Mouse (Mus musculus) forebrain, embryonic 12.5 days (tissue): ENCODE measurements around the gene Ccdc60. TPM values are rescaled to one million over a fixed set of nuclear protein-coding genes. Genes with fewer than 3 reads are reported as not detected.

ENCODE experiments used
- ATAC-seq: fragments of 200-750 bp; cut with Nextera tagmentation; 2 replicates; pipeline ENCODE4 v1.8.0; 2017; ENCODE audit warnings: moderate TSS enrichment; ENCODE audit not compliant: low FRiP score
- H3K27ac ChIP-seq: fragments of 300-500 bp; sonication (generic); 2 replicates; pipeline ENCODE4 v1.5.1; 2016; ENCODE audit warnings: mild to moderate bottlenecking
- H3K27me3 ChIP-seq: fragments of 300-500 bp; sonication (generic); 2 replicates; pipeline ENCODE4 v1.6.1; 2016; ENCODE audit warnings: mild to moderate bottlenecking
- H3K36me3 ChIP-seq: fragments of 300-500 bp; sonication (generic); replicated peaks from 2 replicates; pipeline ENCODE4 v1.6.1; 2016; ENCODE audit warnings: mild to moderate bottlenecking
- H3K4me1 ChIP-seq: fragments of 300-500 bp; sonication (generic); 2 replicates; pipeline ENCODE4 v1.6.1; 2016
- H3K4me2 ChIP-seq: fragments of 300-500 bp; sonication (generic); 2 replicates; pipeline ENCODE4 v1.6.1; 2016; ENCODE audit warnings: mild to moderate bottlenecking, moderate library complexity
- H3K4me3 ChIP-seq: fragments of 300-500 bp; sonication (generic); replicated peaks from 2 replicates; pipeline ENCODE4 v1.5.1; 2016; ENCODE audit warnings: mild to moderate bottlenecking
- H3K9ac ChIP-seq: fragments of 300-500 bp; sonication (generic); 2 replicates; pipeline ENCODE4 v1.6.1; 2016; ENCODE audit warnings: mild to moderate bottlenecking
- H3K9me3 ChIP-seq: fragments of 300-500 bp; sonication (generic); 2 replicates; pipeline ENCODE4 v1.6.1; 2016
- WGBS: fragments of 180-500 bp; shearing (Covaris S2); methylation state at CpG from one replicate; pipeline ENCODE4 v1.1.7; 2016; 5-methylcytosine and 5-hydroxymethylcytosine counted together
- polyA plus RNA-seq: library from polyadenylated mRNA; unstranded; fragments of >200 nt; fragmentation: Nextera tagmentation; extraction: Ambion mirVana; gene quantifications from 2 replicates; pipeline ENCODE4 v1.2.1, GENCODE M21; 2016

The Ccdc60 gene
- polyA plus RNA-seq, 1 experiment from 2014 or later, result 1.2 TPM

DNA sequence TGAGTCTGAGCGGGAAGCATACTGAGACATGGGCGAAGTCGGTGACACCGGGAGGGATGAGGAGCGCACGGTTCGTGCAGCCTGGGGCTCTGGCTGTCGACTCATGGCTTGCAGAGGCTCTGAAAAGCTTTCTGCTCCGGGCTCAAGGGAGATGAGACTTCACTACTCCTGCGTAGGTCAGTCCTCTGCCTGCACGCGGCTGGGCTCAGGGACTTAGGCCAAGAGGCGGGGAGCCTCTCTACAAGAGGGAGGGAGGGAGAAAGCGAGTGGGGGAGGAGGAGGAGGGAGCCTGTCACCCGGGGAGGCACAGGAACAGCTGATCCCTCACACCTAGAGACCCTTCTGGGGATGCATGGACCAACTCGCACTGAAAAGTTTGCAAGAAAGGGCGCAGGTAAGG lies 205.7 kb downstream of the Ccdc60 start, which contains the start of gene Tmem233:
Tmem233 (minus strand) TSS at position 164 of the 400 bp plus-strand sequence.
- no peaks in the 10 kb centered on the region for H3K9me3 ChIP-seq
- H3K36me3 ChIP-seq, result no peaks in the 10 kb centered on the region
- no peak within 1 kb of the TSS for H3K4me2 ChIP-seq
- no peak within 1 kb of the TSS for H3K27ac ChIP-seq
- H3K4me1 ChIP-seq, result peaks cover 3% of the 10 kb centered on the region; the same call in 1 of the 2 replicates
- ATAC-seq, result no peak
- H3K9ac ChIP-seq, result no peak within 1 kb of the TSS
- no peak within 1 kb of the TSS for H3K4me3 ChIP-seq
- WGBS, result 10% methylated on average over 17 of the region's 17 CpGs
- H3K27me3 ChIP-seq, result peaks cover 29% of the 10 kb centered on the region

GRCm38 (mm10) chr5:116082241-116082900 lies 206.4 kb downstream of the Ccdc60 start:
- no peak overlapping the region for H3K27ac ChIP-seq

GRCm38 (mm10) chr5:116081616-116082015 lies 207.2 kb downstream of the Ccdc60 start:
- WGBS, result 77% methylated on average over 7 of the region's 7 CpGs
- no peaks in the 10 kb centered on the region for H3K9me3 ChIP-seq
- H3K27me3 ChIP-seq, result peaks cover 29% of the 10 kb centered on the region
- H3K36me3 ChIP-seq, result no peaks in the 10 kb centered on the region
- peaks cover 3% of the 10 kb centered on the region; the same call in 1 of the 2 replicates for H3K4me1 ChIP-seq
- no peak overlapping the region for H3K27ac ChIP-seq
- no peak overlapping the region for H3K4me2 ChIP-seq
- H3K4me3 ChIP-seq, result no peak overlapping the region
- ATAC-seq, result no peak
- no peak overlapping the region for H3K9ac ChIP-seq

More at GRCm38 (mm10) chr5:116082241-116082900, 206.4 kb downstream of the Ccdc60 start:
- Histone ChIP-seq H3K4me1 (peaks cover 3% of the 10 kb centered on the region; the same call in 1 of the 2 replicates), H3K36me3 (no peaks in the 10 kb centered on the region), H3K9me3 (no peaks in the 10 kb centered on the region), H3K4me3 (no peak overlapping the region), H3K27me3 (peaks cover 29% of the 10 kb centered on the region), H3K4me2 (no peak overlapping the region), H3K9ac (no peak overlapping the region)
- ATAC-seq, result no peak
- WGBS, result 39% methylated on average over 17 of the region's 17 CpGs

- H3K27ac ChIP-seq, result no peak overlapping the region
- H3K9me3 ChIP-seq, result no peaks in the 10 kb centered on the region
- peaks cover 3% of the 10 kb centered on the region; the same call in 1 of the 2 replicates for H3K4me1 ChIP-seq
- WGBS, result 62% methylated on average over 6 of the region's 6 CpGs
- no peak overlapping the region for H3K9ac ChIP-seq
- ATAC-seq, result no peak
- H3K27me3 ChIP-seq, result peaks cover 29% of the 10 kb centered on the region
- no peak overlapping the region for H3K4me2 ChIP-seq
- H3K36me3 ChIP-seq, result no peaks in the 10 kb centered on the region
- no peak overlapping the region for H3K4me3 ChIP-seq
Observed at GRCm38 (mm10) chr5:116080736-116081135, 208.0 kb downstream of the Ccdc60 start.

Other genes starting within 250 kb of the Ccdc60 start
- not detected in 2 replicates for gene Tmem233, start 205.7 kb downstream of the Ccdc60 start, polyA plus RNA-seq
- 7.4 and 9.0 TPM in 2 replicates for gene Hspb8, start 133.9 kb upstream of the Ccdc60 start, polyA plus RNA-seq